Mouse (Mus musculus) B cell, adult 62 days (primary cell): Measurements from ENCODE around the gene Epb41l2. TPM values are rescaled to one million over a fixed set of nuclear protein-coding genes. Genes with fewer than 3 reads are reported as not detected.

ENCODE experiments used
- total RNA-seq: library from RNA; stranded (reverse); gene quantifications from 4 replicates; pipeline ENCODE4 v1.2.4, GENCODE M21; 2023

Epb41l2 gene
- 155 to 184 TPM (median 173 TPM) in 4 replicates for total RNA-seq

GRCm38 (mm10) chr10:25359208-25359958 is at the start of gene Epb41l2:
Epb41l2 (plus strand) TSS chr10:25359798.

GRCm38 (mm10) chr10:25535891-25536331 is 176.3 kb downstream of the Epb41l2 start, which contains the start of gene Smlr1:
Smlr1 (minus strand) TSS chr10:25536267.

Other genes starting within 250 kb of the Epb41l2 start
- gene Akap7, start 51.9 kb upstream of the Epb41l2 start, total RNA-seq, result 16.0 to 21.1 TPM (median 18.4 TPM) in 4 replicates
- not detected in 4 replicates for gene Smlr1, start 176.5 kb downstream of the Epb41l2 start, total RNA-seq